Mouse (Mus musculus): ENCODE measurements at regions not wholly inside any gene's neighbourhood (a gene's known extent, or its start where the extent isn't known, plus 50 kb on each side); places are given as distances from the start of the nearest gene placed in this dataset.

DNA sequence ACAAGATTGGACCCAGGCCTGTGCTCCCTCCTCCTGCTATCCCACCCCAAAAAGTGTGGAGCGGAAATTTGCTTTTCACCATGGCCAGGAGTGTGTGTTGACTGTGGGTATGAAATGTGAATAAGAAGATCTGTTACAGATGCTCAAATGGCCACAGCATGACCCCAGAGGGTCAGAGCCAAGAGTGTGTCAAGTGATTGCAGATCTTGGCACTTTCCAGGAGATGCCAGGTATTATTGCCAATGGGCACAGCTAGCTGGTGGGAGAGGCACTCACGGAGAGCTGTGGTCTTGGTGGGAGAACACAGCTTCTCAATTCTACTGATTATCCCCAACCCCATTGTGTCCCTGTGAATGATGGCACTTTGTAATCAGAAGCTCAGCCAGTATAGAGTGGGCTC is 62.7 kb downstream of the Smim20 start:
- no peak for DNase-seq (ENCODE audit: low spot score)

DNA sequence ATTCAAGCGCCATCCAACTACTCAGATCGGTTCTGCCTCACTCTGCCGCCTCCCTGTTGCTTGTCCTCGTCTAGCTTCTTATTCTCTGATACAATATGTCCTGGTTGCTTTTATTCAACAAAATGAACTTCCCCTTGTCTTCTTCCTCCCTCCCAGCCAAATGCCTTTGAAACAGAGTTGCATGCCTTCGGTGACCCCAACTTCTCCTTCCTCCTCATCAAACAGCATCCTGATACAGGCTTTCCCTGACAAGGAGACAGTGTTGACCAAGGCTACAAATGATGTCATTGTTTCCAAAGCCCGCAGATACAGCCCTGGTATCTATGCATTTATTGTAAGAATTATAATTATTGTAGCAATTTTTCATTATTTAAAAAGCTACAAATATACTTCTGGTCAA is 69.8 kb downstream of the Smim20 start:
- DNase-seq (ENCODE audit: low spot score), result no peak

DNA sequence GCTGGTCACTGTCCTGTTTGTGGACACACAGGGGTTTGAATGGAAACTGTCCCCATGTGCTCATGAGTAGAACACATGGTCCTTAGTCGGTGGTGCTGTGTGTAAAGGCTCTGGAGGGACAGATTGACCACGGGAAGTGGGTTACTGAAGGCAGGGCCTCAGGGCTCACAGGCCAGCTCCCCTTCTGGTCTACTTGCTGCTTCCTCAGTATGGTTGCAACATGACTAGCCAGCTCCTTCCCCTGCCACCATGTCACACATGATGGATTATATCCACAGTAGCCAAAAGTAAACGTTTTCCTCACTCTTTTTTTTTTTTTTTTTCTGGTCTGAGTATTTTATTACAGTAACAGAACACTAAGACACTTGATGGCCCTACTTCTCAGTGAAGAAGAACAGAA is 70.9 kb downstream of the Smim20 start:
- DNase-seq (ENCODE audit: low spot score), result no peak

DNA sequence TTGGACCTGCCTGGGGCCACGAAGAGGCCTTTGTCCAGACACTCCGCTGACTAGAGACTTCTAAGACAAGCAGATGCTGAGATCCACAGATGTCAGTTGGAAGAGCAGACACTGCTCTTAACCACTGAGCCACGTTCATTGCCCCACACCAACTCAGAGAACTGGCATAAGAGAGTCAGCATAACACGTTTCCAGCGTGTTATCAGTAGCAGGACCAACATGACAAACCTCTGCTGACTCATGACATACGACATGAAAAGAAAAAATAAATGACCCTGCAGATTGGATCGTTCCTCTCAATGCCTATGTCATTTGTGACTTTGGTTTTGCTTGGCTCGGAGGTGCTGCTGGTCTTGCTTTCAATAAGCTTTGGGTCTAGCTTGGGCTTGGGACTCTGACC is 78.3 kb downstream of the Smim20 start:
- DNase-seq (ENCODE audit: low spot score), result no peak

DNA sequence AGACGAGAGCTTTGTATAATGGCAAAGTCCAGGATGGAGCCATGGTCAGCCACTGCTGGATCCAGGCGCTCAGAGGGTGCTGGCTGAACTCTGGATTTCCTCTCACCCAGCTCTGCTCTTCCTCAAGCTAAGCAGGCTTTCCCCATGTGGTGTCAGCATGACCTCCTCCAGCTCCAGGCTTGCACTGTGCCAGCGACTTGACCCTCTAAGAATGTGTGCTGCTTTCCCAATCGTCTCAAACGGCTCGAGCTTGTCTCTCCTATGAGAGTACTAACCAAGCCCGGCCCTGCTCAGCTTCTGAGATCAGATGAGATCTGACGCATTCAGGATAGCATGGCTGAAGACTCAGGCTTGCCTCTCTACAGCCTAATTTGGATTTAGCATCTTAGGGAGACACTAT is 79.1 kb downstream of the Smim20 start:
- DNase-seq (ENCODE audit: low spot score), result peak; percentile 47

DNA sequence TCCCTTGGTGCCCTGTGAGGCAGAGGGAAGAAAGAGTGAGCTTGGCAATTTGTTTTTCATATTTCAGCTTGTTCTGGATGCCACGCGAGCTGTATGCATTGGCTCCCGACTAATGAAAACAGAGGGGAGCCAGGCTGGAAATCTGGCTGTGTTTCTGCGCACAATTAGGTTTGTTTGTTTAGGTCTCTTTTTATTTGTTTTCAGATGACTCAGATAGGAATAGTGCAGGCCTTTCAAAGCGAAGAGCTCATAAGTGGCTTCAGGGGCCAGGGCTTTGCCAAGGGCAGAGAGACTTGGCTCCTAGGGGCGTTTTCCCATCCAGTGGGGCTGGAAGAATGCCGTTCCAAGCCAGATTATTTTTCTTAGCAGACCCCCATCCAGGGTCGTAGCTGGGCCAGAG is 79.9 kb downstream of the Smim20 start:
- DNase-seq (ENCODE audit: low spot score), result no peak

DNA sequence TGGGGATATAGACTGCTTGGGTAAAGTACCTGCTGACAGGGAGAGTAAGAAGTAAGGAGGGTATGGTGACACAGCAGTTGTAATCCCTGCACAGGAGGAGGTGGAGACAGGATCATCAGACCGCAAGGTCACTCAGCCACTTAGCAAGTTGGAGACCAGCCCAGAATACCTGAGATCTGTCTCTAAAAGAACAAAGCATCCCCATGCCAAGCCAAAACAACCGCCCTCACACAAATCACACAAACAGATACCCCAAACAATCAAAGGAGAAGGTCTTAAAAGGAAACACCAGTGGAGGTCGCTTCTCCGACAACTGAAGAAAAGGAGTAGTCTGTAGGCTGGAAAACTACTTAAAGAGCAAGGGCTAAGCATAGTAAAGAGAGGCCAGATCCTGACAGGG is 86.0 kb downstream of the Smim20 start:
- DNase-seq (ENCODE audit: low spot score), result no peak

DNA sequence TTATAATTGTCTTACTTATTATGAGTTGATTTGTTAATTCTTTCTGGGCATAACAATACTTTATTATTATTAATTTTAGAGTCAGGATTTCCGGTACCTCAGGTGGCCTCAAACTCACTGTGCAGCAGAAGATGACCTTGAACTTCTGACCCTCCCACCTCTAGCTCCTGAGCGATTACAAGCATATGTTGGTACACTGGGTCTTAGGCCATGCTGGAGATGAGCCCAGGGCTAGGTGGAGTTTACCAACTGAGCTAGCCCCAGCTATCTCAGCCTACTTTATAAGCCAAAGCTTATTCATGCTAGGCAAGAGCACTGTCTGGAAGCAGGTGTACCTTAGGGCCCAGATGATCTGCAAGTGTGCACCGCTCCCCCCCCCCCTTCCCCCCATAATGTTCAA is 87.4 kb downstream of the Smim20 start:
- DNase-seq (ENCODE audit: low spot score), result no peak

DNA sequence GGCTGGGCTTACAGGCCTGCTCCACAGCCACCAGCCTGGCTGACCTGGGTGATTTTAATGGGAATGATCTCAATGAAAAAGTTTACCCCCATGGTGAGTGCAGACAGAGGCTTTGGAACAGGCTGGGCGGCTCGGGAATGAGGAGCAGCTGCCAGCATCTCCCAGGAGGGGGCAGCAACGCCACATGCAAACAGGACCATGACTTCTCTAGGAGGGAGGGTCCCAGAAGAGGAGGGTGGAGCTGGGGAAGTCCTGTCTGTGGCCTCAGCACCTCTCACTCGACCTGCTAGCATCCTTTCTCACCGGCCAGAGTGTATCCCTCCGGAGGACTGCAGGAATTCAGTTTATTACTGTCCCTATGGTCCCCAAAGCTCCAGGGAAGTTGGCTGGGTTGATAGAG is 88.2 kb downstream of the Smim20 start:
- DNase-seq (ENCODE audit: low spot score), result peak; percentile 81

DNA sequence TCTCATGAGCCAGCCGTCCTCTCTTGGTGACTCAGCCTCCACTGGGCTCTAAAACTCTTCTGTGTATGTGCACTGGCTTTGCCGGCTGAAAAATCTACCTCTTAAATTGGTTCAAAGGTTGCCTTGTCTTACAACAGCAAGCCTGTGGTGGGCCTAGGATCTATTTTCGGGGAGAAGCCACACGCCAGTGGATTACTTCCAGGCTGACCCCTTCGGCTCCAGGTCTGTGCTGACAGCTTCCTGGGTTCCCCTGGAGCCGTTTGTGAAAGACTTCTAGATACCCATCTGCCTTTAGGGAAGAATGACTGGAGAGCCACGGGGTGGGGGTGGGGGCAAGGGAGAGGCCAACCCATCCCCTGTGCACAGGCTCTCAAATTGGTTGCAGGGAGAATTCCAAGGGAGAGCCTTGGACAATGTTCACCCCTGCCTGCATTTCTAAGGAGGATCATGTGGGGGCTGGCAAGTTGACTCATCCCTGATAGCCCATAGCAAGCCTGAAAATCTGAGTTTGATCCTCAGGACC is 90.3 kb downstream of the Smim20 start:
- DNase-seq (ENCODE audit: low spot score), result no peak

DNA sequence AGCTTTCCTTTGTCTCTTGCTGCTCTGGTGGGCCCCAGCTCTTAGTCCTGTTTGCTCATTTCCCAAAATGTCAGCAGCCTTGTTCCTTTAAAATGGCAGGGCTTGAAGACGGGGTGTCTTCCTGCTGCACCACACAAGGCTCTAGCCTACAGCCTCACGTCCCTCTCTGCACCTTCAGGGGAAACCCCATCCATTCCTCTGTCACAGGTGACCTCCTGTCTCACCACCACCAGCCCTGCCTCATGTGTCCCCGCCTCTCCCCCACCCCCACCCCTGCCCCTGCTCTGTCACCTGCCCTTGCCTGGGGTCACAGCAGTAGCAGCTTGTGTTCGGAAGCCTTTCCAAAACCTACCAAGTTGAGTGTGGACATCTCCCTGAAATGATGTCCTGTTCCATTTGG is 91.3 kb downstream of the Smim20 start:
- DNase-seq (ENCODE audit: low spot score), result no peak

DNA sequence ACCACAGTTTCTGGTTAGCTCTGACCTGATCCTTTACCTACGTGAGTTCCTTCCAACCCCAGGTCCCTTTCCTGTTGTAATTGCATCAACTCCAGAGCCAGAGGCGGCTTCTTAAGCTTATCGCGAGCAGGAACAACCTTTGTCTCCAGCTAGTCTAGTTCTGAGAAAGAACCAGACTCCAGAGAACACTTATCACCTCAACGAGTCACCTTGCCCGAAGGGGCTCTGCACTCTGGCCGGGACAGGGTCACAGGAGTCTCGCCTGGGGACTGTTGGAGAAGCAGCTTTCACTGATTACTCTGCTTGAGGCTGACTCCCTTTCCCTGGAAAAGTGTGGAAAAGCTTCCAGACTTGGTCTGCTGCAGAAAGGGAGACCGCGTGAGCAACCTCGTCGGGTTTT is 93.0 kb downstream of the Smim20 start:
- peak; percentile 80 for DNase-seq (ENCODE audit: low spot score)

DNA sequence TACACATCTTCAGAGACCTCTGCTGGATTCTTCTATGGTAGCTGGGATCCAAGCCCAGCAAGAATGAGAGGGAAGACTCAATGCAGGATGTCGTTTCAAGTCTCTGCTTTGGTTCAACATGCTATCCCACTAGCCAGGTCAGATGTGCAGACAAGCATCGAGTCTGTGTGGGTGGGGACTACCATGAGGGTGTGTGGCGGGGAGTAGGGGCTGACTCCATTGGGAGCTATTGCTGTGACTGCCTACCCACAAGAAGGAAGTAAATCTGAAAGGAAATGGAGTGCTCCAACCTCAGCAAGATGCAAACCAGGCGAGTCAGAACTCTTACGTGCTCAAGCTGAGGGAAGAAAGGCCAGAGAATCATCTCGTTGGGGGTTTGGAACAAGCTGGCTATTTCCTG is 94.4 kb downstream of the Smim20 start:
- DNase-seq (ENCODE audit: low spot score), result no peak

DNA sequence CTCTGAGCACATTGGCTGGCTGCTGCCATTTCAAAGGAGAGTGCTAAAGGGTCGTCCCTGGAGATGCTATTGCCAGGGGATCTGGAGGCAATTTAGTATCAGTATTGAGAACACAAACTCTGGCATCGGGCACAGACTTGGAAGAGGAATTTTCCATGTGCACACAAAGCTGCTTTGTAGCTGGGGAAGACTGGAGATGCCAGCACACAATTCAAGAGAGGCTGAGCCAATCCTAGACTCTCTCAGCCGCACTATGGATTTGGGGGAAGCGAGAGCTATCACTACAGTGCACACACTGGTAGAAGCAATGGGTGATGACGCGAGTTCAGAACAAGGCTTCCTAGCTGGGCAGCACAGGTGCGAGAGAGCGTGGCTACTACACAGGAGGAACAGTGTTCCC is 97.0 kb downstream of the Smim20 start:
- no peak for DNase-seq (ENCODE audit: low spot score)

DNA sequence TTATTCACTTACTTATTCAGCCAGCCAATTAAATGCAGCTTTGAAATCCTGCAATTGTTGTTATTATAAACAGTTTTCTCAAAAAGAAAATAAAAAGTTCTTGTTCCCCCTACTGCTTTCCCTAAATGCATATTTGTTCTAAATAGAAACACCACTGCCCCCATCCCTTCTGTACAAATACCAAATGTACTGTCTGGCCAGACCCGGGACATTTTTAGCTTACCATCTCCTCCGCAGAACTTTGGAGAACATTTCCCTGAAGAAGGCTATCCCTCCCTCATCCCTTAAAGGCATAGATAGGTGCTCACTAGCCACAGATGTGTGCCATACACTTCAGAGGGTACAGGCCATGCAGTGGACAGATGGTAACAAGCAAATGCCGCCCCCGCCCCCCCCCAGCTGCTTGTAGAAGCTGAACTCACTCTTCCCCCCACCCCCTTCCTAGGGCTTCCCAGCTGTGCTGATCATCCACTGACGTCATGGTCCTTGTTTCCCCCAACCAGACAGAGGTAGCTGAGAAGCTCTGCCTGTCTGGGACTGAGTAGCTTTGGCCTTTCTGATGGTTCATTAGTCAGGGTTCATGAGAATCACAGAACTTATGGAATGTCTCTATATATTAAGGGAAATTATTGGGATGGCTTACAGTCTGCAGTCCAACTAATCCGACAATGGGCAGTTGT is 98.9 kb upstream of the Rbpj start:
- no peak for DNase-seq (ENCODE audit: low spot score)

DNA sequence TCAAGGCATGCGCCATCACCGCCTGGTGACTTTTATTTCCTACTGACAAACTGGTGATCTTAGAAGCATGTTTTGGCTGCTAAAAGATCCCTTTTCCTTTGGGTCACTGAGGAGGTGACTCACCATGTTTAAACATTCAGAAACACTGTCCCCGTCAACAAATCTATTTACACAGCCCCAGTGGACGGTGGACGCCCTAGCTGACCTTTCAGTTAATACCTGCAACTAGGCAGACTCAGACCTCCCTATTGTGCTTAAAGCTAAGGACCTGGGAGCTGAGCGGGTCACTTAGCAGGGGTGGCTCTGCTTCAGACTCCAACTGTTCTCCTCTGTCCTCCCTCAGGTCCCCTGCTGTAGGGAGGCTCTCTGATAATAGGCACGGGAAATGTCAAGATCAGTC is 95.7 kb upstream of the Rbpj start:
- peak; percentile 77 for DNase-seq (ENCODE audit: low spot score)

DNA sequence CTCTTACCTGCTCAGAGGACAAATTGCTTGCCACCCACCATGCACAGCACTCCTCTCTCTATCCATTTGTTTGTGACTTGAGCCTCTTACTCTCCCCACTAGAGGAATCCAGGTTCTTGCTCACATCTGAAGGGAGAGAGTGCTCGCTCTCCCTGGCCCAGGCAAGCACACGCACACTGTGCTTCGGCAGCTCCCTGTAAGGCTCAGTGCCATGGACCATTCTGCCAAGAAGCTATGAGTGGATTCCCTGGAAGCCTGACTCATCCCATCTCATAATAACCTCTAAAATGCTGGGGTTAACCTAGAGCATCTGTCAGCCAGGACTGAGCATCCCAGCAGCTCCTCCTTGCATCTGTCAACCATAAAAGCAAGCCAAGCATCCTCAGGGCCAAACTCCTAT is 94.3 kb upstream of the Rbpj start:
- no peak for DNase-seq (ENCODE audit: low spot score)

DNA sequence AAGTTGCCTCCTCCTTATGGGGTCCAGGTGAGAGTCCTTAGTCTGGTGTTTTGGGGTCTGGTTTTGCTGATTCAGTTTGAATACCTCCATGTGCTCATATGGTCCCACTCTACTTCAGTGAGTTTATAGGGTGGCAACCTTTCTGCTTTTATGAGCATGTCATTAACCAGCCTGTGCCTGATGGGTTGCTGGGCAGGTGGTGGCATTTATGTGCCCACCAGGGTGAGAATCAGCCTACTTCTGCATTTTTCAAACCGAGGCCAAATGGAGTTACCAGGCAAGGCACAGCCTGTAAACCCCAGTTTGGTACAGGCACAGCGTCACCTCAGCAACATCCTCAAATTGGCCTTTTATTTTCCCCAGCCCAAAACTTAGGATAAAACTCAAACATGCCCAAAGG is 92.6 kb upstream of the Rbpj start:
- DNase-seq (ENCODE audit: low spot score), result no peak

DNA sequence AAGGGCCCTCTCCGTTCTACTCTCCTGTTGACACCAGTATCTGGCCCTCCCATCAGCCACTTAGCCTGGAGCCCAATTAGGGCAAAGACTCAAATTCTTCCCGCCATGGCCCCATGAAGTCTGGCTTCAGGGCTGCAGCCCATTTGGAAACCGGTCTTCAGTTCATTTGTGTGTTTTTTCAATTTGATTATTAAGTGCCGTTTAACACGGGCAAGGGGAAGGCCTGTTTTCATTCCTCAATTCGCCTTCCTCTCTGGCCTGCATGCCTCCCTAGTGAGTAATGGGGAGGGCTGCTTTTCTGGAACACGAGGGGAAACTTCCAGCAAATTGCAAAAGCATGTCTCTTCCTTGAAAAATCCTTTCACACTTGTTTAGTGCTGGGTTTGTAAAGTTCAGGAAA is 89.1 kb upstream of the Rbpj start:
- no peak for DNase-seq (ENCODE audit: low spot score)

DNA sequence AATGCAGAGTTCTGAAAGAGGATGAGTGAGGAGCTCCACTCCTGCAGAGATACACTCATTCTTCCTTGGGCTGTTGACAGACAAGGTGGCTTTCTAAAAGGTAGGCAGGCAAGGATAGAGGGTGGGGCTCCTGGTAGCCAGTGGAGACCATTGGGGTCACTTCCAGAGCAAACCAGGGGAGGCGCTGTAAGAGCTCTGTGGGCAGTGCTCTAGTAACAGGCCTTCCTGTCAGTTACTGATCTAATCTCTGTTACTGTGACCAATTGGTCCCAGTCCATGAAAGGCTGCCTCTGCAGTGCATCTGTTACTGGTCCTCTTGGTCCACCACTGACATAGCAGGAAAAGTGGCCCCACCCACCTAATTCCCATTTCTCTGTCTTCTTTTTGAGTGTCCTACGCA is 88.3 kb upstream of the Rbpj start:
- no peak for DNase-seq (ENCODE audit: low spot score)

DNA sequence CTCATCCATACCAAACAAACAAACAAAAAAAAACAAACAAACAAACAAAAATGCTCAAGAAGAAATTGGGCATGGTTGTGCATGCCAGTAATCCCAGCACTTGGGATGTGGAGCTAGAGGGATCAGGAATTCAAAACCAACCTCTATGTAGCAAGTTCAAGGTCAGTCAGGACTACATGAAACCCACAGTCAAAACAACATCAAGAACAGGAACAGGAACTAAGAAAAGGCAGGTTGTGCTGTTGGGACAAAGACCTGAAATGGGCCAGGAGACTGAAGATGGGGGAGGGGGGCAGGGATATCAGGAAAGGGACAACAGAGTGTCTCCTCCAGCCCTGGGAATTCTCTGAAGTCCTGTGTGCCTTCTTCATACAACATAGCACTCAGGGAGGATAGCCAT is 87.8 kb upstream of the Rbpj start:
- no peak for DNase-seq (ENCODE audit: low spot score)

DNA sequence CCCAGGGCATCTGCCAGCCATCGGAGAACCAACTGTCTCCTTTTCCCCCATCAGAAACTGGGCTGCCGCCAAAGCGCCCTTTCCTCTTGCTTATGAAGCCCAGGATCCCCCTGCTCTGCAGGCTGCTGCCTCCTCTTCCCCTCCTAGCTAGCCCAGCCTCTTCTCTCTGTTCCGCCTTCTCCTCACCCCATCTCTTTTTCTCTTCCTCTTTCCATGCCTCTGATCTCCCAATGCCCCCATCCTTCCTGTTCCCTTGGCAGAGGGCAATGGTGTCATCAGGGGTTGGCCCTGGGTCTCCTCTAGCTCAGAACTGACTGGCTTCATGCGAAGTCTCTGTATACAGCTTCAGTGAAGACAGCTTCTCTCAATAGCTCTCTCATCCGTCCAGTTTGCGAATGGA is 87.4 kb upstream of the Rbpj start:
- DNase-seq (ENCODE audit: low spot score), result no peak

DNA sequence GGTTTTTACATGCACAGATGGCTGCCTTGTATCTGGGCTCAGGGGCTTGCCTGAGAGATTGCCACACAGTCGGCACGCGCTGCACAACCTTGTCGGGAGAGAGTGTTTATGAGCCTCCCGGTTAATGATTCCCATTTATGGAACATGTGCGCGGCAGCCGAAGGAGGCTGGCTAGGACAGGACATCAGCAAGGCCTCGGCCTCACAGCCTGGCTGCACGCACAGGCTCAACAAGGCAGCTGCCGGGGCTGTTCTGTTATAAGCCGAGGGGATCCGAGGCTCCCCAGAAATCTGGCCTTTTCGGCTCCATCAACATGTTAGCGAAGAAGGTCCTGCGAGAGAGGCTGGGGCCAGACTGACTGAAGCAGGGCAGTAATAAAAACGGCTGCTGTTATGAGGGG is 86.3 kb upstream of the Rbpj start:
- DNase-seq (ENCODE audit: low spot score), result peak; percentile 87

DNA sequence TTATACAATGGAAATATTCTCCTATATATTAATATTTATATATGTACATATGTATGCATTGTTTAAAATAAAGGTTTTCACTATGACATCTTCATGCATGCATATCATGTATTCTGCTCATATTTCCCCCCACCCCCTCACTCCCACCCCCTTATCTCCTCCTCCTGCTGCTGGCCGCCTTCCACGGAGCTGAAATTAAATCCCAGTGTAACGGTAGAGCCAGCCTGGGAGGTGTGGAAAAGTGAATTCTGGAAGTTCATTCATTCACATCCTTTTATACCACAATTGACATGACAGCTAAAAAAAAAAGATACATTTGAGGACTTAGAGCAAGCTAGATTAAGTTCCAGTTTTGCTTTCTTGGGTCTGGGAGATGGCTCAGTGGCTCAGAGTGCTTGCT is 85.7 kb upstream of the Rbpj start:
- DNase-seq (ENCODE audit: low spot score), result no peak
